Mouse (Mus musculus) layer of hippocampus, adult 11-12 months (tissue): ENCODE measurements at regions not wholly inside any gene's neighbourhood (a gene's known extent, or its start where the extent isn't known, plus 50 kb on each side); places are given as distances from the start of the nearest gene placed in this dataset.

Experiments used
- DNase-seq: peaks from one replicate; pipeline ENCODE4 v3.0.0; 2022; ENCODE audit warnings: low spot score

DNA sequence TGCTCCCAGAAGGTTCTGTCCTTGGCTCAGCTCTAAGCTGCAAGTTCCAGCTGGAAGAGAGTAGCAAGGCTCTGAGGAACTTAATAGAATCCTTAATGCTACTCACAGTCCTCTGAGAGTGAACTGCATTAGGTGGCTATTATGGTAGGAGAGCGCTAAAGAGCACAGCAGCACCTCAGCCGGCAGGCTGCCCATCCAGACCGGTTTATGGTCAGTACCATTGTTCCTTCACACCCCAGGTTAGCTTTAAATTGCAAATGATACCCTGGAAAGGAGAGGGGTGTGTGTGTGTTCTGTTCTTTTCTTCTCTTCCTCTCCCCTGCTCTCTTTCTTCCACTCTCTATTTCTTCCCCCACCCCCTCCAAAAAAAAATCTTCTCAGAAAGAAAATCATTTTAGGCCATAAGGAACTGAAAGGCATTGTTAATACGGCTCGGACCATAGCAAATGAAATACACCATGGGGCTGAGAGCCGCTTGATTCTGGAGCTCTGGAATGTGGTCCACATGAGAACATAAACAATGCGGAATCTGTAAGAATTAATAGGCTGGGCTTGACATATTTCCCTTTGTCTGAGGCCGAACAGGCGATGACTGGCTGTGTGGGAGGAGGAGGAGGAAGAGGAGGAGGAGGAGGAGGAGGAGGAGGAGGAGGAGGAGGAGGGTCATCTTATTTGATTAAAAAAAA lies 263.8 kb upstream of the Irx3 start:
- no peak for DNase-seq

DNA sequence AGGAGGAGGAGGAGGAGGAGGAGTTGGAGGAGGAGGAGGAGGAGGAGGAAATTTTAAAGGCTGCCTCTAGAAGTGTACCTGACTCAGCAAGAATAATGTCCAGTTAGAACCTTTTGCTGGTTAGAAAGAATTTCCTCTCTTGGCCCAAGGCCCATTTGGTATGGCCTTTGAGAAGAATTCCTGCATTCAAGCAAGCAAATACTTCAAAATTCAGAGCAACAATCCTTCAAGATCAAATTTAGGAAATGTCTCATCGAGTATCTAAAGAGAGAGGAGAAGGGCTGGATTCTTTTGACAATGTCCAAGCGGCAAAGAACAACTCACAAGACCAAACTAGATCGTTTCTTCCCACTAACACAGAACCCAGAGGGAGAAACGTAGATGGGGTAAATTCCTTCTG lies 263.1 kb upstream of the Irx3 start:
- DNase-seq = no peak

DNA sequence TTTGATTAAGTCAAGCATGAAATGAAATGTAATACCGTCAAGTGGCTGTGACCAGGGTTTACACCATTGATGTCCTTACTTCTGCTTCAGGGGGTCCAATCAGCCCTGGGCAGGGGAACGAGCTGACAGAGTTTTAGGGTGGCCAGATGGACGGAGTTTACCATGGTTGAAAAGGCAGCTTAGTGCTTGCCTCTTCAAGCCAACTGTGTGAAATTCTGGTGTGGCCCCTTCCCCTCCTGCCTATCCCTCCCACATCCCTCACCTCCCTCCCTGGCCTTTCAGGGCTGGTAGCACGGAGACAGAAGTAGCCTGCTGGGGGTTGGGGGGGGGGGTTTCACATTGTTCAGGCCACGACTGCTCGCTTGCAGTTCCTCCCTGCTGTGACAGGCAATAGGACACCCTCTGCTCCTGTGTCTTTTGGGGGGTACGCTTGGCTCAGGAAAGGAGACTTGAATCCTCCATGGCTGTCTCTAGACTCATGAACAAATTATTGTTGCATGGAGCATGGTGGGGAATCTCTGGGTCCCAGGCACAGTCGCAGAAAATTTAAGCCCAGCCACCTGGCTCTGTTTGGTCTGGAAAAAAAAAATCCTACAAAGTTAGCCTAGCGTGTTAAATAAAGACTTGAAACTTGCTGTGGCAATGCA lies 262.4 kb upstream of the Irx3 start:
- DNase-seq = no peak

DNA sequence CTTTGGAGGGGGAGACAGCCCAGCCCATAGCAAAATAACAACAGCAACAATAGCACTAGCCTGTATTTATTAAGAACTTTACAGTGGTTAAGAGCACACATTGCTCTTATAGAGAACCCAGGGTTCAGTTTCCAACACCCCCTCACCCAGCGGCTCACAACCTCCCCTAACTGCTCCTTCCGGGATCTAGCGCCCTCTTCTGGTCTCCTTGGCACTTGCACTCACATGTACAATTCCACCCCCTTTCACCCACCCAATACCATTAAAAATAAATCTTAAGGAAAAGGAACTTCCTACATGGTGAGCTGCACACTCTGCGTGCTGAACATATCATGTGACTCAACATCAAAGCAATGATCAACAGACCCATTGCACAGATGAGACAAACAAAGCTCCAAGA lies 261.5 kb upstream of the Irx3 start:
- no peak for DNase-seq

DNA sequence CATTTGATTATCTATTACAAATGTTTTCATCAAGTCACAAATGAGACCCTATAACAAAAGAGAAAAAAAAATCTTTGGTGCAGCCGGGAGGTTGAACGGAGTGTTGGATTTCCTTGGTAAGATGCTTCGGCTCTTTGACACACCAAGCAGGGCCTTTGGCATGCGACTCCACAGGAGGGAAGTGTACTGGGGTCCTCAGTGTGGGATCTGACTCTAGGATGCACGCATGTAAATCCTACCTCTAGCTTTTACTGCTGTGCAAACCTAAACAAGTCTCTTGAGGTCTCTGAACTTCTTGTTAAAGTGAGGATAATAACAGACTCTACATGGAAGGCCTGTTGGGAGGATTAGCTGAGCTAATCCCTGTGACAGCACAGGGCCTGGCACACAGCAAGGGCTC lies 257.6 kb upstream of the Irx3 start:
- DNase-seq = no peak

DNA sequence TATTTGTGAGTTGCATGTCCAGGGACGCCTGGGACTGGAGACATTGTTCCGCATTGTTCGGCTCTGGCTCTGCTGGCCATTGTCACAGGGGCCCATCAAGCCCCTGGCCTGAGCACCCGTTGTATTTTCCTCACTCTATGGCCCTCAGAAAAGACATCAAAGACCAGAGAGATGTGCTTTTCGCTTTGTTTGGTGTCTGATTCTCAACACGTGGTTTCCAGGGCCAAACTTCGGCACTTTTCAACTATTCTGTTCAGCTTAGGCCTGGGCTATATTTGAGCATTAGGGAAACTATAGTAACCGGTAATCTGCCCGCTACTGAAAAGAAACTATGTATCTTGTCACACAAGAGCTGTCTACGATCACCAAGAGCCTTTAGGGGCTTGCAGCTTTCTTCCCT lies 257.1 kb upstream of the Irx3 start:
- no peak for DNase-seq

DNA sequence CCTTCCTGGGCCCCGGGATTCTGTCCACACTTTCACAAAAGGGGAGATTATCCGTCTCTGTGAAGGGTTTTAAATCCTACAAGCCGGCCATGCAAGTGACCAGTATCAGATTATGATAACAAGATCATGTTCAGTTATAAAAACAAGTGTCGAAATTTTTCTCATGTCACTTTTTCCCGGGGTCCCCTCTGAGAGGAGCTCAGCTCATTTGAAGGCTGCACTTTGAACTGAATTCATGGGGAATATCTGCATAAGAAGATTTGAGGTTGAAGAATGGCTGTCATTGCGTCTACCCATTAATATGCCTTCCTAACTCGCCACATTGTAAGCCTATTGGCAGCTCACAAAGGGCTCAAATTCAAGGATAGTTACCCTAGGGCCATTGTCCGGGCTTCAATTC lies 256.0 kb upstream of the Irx3 start:
- no peak for DNase-seq

DNA sequence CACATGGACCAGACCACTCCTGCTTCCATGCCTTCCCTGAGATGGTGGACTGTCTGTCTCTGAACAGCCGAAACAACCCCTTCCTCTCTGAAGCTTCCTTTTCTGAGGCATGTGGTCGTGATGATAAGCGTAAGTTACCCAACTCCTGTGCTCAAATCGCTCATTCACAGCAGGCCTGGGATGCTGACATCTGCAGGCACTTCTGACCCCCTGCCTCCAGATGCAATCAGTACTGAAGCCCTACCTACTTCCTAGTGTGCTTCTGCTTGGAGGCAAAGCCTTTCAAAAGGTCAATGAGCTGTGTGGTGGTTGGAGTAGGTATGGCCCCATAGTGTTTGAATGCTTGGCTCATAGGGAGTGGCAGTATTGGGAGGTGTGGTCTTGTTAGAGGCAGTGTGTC lies 253.7 kb upstream of the Irx3 start:
- DNase-seq = no peak

DNA sequence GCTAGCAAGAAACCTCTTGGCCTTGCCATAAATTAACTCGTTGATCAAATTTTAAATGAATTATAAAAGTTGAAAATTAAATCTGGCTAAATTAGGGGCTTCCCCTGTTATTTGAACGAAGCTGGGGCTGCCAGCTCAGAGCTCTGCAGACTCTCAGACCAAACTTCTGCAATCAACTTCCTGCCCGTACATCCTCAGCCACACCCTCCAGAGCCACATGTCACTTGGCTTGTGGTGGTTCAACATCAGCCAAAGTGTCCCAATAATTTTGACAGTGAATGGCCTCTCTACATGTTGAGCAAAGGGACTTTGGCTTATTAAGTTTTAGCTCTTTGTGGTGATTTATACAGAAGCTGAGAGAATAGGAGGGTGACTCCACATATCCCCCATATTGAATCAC lies 242.8 kb upstream of the Irx3 start:
- DNase-seq = no peak

DNA sequence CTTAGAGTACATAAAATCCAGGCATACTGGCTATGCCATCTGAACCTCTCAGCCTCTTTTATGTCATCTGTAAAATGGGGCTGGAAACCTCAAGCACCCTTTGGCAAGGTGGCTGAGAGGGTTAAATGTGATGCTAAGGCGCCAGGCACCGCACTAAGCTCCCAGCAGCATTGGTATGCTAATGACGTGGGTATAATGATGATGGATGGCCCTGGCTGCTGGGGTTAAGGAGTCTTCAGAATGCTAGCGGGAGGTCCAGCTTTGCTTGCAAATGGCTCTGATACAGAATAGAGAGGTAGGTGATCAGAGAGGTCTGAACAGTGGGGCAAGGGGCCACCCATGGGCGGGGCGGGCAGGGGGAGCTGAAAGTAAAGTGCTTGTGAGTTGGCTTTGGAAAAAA lies 241.1 kb upstream of the Irx3 start:
- no peak for DNase-seq

DNA sequence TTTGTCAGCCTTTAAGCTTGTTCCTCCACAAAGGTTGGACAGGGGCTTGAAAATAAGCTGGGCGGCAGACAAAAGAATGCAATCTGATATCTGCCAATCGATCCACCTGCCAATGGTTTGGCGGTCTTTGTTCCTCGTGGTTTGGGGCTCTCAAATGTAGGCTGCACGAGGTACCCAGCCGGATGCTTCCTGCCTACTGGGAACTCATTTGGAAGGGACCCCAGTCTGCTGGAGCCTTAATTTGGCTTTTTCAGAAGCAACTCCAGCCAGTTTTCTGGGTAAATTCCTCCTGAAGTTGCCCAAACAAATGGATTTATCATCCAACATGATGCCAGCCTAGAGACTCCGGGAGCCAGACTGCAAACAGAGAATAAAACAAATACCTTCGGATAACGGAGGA lies 228.1 kb upstream of the Irx3 start:
- no peak for DNase-seq

DNA sequence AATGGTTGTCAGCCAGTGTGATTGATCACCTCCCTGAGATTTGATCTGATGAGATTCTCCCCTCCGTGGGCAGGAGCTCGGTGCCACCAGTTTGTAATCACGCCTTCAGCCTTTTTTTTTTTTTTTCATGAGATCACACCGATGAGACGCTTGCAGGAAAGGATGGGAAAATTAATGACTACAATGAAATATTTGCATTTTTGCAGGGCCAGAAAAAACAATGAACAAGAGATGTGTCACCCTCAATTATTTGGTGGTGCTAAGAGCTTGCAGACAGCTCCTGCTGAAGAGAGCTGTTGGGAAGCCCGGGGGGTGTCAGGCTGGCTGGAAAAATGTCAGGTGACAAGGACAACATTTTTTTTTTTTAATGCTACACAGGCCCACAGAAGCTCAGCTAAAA lies 227.6 kb upstream of the Irx3 start:
- no peak for DNase-seq

DNA sequence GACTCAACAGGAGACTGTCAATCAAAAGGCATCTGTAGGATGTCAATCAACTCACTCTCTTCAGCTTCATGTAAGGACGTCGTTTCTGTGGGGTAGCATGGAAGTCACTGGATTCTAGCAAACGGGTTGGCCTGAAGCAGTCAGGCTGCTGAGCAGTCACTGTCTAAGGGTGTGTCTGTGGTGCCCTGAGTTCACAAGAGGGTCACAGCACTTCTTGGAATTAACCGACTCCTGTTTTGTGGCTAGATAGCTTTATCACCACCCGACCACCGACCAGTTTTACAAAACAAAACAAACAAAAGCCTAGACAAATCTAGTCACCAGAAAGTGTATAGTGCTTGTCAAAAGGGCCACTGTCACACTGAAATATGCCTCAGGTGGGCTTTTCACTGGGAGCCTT lies 226.4 kb upstream of the Irx3 start:
- no peak for DNase-seq

DNA sequence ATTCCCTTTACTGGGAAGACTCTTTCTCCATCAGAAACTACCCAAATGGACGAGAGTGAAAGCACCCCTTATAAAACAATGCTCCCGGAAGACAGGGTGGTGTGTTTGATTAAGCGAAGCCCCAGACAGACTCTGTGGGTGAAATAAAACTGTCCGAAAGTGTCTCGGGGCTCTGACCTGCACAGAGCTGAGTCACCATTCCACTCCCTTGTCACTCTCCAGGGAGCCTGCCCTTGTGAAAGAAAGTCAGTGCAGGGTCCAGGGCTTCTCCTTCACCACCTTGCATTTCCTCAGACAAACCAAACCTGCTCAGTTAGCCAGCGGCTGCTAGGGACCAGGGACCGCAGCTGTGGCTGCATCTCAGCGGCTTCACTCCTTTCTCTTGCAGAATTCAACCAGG lies 222.3 kb upstream of the Irx3 start:
- no peak for DNase-seq

DNA sequence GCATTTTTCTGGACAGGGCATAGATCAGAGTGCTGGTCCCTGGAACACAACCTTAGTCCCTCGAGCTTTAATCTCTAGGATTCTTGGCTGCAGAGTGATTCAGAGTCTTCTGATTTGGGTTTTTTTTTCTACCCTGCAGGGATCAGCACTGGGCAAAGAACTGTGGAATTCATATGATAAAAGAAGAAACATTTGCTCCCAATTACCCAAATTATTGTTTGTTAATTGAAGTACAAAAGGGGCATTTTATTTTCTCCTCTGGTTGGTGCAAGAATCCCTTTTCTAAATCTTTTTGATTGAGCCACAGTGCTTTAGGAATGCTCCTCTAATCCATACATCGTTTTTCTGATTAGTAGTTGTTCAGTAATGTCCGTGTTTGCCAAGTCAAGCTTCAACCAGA lies 219.7 kb upstream of the Irx3 start:
- no peak for DNase-seq

DNA sequence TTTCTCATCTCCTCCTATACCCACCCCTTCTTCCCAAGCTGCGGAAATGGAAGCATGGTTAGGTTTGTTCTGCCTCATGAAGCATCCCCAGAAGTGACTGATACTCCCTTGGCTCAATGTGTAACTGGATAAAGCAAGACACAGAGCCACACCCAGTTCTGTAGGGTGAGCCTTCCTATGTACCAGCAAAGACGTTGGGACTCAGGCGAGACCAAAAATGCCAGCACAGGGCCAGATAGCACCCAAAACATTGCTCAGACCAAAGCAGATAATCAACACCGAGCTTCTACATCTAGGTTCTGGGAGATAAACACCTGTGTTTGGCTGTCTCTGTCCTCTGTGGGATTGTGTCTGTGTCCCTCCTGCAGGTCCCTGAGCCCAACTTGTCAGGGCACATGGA lies 212.8 kb upstream of the Irx3 start:
- DNase-seq = no peak

DNA sequence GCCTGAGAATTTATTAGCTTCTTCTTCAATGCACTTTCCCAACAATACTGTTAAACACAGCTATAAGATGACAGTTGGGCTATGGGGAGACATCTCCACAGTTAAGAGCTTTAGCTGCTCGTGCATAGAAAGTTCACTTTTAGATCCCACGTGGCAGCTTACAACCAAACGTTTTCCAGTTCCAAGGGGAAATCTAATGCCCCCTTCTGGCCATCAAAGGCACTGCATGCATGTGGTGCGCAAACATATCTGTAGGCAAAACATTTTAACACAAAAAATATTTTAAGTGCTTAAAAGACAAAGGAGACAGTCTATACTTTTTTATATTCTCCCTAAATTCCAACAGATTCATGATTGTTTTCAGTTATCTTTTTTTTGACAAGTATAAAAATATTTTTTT lies 211.3 kb upstream of the Irx3 start:
- DNase-seq = no peak

DNA sequence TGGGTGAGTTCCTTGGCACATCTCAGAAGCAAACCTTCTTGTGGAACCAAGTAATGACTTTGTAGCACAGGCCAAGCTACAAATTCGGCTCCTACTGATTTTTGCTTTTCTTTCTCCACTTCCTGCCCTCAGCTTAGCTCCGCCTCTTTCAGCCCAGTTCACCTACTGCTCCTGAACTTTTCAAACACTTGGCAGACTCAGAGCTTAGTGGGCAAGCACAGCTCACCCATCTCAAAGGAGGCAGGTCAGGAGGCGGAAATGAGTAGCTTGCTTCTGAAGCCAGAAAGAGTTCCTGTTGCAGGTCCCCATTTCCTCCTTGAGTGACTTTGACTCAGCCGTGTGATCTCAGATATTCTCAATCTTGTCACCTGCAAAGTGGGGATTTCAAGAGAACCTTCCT lies 208.5 kb upstream of the Irx3 start:
- DNase-seq = no peak

DNA sequence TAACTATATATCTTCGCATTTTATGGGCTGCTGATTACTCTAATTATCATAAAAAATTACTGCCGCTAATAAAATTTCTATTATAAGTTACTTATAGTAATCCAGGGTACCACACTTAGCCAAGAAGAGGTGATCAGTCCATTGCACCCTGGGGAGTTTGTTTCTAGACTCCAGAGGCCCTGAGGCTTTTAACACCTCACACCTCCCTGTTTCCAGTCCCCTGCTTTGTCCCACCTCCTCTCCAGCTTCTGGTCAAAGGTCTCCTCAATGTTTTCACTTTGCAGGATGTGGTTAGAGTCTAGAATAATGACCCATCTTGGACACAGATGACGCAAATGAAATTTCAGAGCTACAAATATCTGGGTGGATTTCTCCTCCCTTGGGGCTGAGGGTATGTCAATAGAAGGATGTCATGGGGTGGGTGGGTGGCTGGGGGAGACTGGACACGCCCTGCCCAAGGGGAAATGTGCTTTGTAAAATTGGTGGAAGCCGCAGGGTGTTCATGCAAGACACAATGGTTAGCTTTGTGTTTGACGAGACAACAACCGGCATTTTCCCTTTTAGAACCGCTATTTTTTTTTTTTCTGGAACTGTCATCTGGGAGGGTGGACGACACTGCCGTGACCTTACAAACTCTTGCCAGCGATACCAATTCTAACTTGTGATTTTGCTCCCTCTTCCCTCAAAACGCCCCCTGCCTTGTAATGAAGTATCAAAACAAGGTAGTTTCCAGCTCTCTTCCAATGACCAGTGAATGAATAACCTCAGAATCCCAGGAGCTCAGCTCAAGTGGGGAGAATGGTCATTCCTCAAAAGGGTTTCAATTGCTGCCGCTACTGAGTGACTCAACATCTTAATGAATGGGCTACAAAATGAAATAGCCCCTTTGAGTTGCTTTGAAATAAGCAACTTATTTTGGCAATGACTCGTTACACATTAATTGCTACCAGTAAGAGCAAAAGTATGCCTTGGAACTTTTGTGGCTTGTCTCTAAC lies 207.0 kb upstream of the Irx3 start:
- DNase-seq = no peak

DNA sequence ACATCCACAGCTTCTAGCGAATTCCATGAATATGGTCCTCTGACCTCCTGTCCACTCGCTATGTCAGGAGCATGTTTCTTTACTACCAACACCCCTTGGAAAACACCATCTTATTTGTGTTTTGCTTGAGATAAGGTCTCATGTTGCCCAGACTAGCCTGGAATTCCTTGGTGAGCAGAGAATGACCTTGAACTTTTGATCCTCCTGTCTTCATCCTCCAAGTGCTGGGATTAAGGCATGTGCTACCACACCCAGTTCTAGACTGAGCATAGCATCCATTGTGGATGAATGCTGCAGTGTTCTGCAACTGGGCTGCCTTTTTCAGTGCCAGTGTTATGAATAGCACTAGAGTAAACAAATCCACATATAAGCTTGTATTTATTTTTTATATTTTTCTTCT lies 203.2 kb upstream of the Irx3 start:
- no peak for DNase-seq

DNA sequence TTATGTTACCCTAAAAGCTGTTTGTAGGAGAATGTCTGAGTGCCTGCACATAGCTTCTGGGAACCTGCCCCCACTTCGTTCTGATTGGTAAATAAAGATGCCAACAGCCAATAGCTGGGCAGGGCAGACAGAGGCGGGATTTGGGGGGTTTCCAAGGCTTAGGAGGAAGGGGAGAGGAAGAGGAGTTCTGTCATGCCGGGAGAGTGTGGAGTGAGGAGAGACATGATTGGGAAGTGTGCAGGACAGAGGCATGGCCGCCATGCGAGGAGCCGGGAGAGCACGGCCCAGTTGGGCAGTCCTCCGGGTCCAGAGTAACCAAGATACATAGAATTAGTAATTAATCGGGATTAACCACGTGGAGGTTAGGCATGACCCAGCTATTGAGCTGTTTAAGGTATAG lies 202.7 kb upstream of the Irx3 start:
- DNase-seq = no peak

DNA sequence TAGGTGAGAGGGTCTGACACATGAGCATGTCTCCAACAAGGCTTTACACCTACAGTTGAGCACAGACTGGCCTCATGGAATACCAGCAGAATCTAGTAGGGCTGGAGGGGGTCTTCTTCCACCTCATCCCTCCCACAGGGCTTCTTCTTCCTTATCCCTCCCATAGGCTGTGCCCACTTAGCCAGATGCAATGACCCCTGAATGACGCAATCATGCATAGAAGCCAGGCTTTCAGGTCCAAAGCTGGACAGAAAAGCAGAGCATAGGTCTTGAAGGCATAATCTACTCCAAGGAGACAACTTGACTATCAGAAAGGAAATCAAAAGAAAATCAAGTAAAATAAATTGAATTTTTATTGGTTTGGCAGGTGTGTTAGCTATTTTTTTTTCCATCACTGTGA lies 198.5 kb upstream of the Irx3 start:
- DNase-seq = no peak

DNA sequence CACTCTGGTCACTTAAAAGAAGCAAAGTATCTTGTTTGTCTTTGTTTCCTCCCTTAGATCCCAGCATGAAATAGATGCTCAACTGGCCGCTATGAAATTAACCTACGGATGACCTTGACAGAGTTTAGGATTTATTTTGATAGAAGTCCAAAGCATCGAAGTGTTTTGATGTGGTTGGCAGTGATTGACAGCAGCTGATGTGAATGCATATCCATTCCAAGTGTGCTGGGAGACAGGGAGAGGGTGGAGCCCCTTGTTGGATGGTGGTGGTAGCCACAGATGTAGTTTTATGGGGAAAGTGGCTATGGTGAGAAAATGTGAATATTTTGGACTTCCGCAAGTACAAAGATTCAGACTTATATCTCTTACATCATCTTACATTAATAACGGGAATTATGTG lies 197.8 kb upstream of the Irx3 start:
- no peak for DNase-seq
